8 mouse cellular contexts compared by ENCODE assay signal in the genomic region with DNA sequence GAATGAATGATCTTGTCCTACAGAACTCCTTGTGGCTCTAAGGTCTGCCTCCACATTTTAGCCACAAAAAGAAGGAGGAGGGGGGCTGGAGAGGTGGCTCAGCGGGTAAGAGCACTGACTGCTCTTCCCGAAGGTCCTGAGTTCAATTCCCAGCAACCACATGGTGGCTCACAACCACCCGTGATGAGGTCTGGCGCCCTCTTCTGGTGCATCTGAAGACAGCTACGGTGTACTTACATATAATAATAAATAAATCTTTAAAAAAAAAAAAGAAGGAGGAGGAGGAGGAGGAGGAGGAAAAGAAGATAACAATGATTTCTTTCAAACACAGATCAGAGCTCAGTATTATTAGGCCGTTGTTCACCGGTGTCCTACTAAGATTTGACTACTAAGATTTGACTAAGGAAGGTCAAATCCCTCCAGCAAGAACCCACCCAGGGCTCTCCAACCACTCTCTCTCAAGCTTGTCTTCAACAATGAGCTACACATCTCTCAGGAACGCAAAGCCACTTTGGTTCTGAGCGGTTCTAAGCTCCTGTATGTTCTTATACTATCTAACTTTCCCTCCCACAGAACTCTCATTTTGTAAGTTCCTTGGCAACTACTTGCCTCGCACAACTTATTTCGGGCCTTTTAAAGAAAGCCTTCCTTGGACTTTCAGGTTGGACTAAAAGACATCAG. TPM values are rescaled to one million over a fixed set of nuclear protein-coding genes. Genes with fewer than 3 reads are reported as not detected.
DNase-seq lines count a peak whose midpoint lies in the region; ATAC-seq and TF ChIP-seq lines count a peak whose summit lies in the region.

A gene (plus strand): TSS at position 631 of the 681 bp plus-strand sequence.

- in situ Hi-C loops in ES-E14 (cut with MboI; ENCODE audit: low sequenced_read_pairs in 2 of 2, unreplicated experiment in 2 of 2): no loop called here

- peaks cover 1% of the 10 kb centered on the region; the same call in 1 of the 2 replicates for H3K36me3 ChIP-seq in kidney, embryonic 15.5 days
- no peaks in the 10 kb centered on the region for H3K36me3 ChIP-seq in ES-E14 (ENCODE audit: control insufficient read depth, insufficient read depth, low read length, poor library complexity, severe bottlenecking)
- no peaks in the 10 kb centered on the region for H3K36me3 ChIP-seq in forebrain, embryonic 12.5 days (replicated peaks)
- peaks cover 15% of the 10 kb centered on the region for H3K36me3 ChIP-seq in hindbrain, embryonic 10.5 days
- no peaks in the 10 kb centered on the region; the same call in 1 of the 2 replicates for H3K36me3 ChIP-seq in liver, embryonic 11.5 days (ENCODE audit: control insufficient read depth, insufficient read depth, low read length)
- no peaks in the 10 kb centered on the region for H3K36me3 ChIP-seq in stomach, embryonic 14.5 days (ENCODE audit: control insufficient read depth, insufficient read depth, low read length)

- no peak for ATAC-seq in kidney, embryonic 15.5 days (replicated peaks; ENCODE audit: low FRiP score)
- no peak for ATAC-seq in forebrain, embryonic 12.5 days (ENCODE audit: low FRiP score)
- ATAC-seq in liver, embryonic 11.5 days (replicated peaks; ENCODE audit: low FRiP score): no peak
- ATAC-seq in stomach, embryonic 14.5 days (ENCODE audit: insufficient number of reproducible peaks, insufficient read depth, low FRiP score, low read depth): no peak

- peak within 1 kb of the TSS; percentile 86 for H3K4me2 ChIP-seq in kidney, embryonic 15.5 days
- H3K4me2 ChIP-seq in forebrain, embryonic 12.5 days: peak within 1 kb of the TSS; percentile 76
- peak within 1 kb of the TSS; percentile 84 for H3K4me2 ChIP-seq in liver, embryonic 11.5 days
- H3K4me2 ChIP-seq in stomach, embryonic 14.5 days (replicated peaks; ENCODE audit: low read depth, low read length): peak within 1 kb of the TSS; percentile 85

- WGBS in kidney, embryonic 15.5 days: 48% methylated on average over 11 of the region's 11 CpGs
- 56% methylated on average over 11 of the region's 11 CpGs for WGBS in forebrain, embryonic 12.5 days
- 51% methylated on average over 11 of the region's 11 CpGs for WGBS in hindbrain, embryonic 10.5 days
- 57% methylated on average over 11 of the region's 11 CpGs for WGBS in liver, embryonic 11.5 days
- WGBS in stomach, embryonic 14.5 days: 55% methylated on average over 11 of the region's 11 CpGs

- no peaks in the 10 kb centered on the region for H3K9me3 ChIP-seq in kidney, embryonic 15.5 days (replicated peaks)
- H3K9me3 ChIP-seq in ES-E14 (ENCODE audit: control insufficient read depth, insufficient read depth, low read depth, low read length): no peaks in the 10 kb centered on the region
- H3K9me3 ChIP-seq in forebrain, embryonic 12.5 days: no peaks in the 10 kb centered on the region
- no peaks in the 10 kb centered on the region for H3K9me3 ChIP-seq in hindbrain, embryonic 10.5 days
- no peaks in the 10 kb centered on the region for H3K9me3 ChIP-seq in liver, embryonic 11.5 days (ENCODE audit: control insufficient read depth, low read length)
- H3K9me3 ChIP-seq in stomach, embryonic 14.5 days (ENCODE audit: control insufficient read depth, low read depth, low read length): no peaks in the 10 kb centered on the region

- H3K27ac ChIP-seq in kidney, embryonic 15.5 days: peak within 1 kb of the TSS; percentile 94
- peak within 1 kb of the TSS; percentile 73; the same call in 1 of the 2 replicates for H3K27ac ChIP-seq in ES-E14 (ENCODE audit: insufficient read depth, low read depth, low read length, poor library complexity, severe bottlenecking)
- peak within 1 kb of the TSS; percentile 86 for H3K27ac ChIP-seq in forebrain, embryonic 12.5 days
- H3K27ac ChIP-seq in hindbrain, embryonic 10.5 days: peak within 1 kb of the TSS; percentile 93
- H3K27ac ChIP-seq in liver, embryonic 11.5 days (ENCODE audit: low read depth, low read length): peak within 1 kb of the TSS; percentile 82
- H3K27ac ChIP-seq in stomach, embryonic 14.5 days (ENCODE audit: low read length): peak within 1 kb of the TSS; percentile 89

- peak within 1 kb of the TSS; percentile 90 for H3K9ac ChIP-seq in kidney, embryonic 15.5 days
- peak within 1 kb of the TSS; percentile 92 for H3K9ac ChIP-seq in ES-E14 (ENCODE audit: insufficient read depth, low read depth, low read length, poor library complexity, severe bottlenecking)
- peak within 1 kb of the TSS; percentile 74 for H3K9ac ChIP-seq in forebrain, embryonic 12.5 days
- peak within 1 kb of the TSS; percentile 84 for H3K9ac ChIP-seq in liver, embryonic 11.5 days (ENCODE audit: low read depth, low read length)
- peak within 1 kb of the TSS; percentile 90 for H3K9ac ChIP-seq in stomach, embryonic 14.5 days (replicated peaks; ENCODE audit: low read depth, low read length)

- peaks cover 23% of the 10 kb centered on the region for H3K4me1 ChIP-seq in kidney, embryonic 15.5 days
- H3K4me1 ChIP-seq in ES-E14 (ENCODE audit: control insufficient read depth in 2 of 2, insufficient read depth in 2 of 2, low read length in 2 of 2, poor library complexity in 1 of 2): peaks cover 0 to 3% of the 10 kb centered on the region in 2 experiments; a peak in 1 of 4 replicates
- H3K4me1 ChIP-seq in forebrain, embryonic 12.5 days: peaks cover 19% of the 10 kb centered on the region
- H3K4me1 ChIP-seq in hindbrain, embryonic 10.5 days (replicated peaks): peaks cover 17% of the 10 kb centered on the region
- peaks cover 9% of the 10 kb centered on the region; the same call in 1 of the 2 replicates for H3K4me1 ChIP-seq in liver, embryonic 11.5 days (replicated peaks; ENCODE audit: control insufficient read depth, insufficient read depth, low read length)
- peaks cover 12% of the 10 kb centered on the region; the same call in 1 of the 2 replicates for H3K4me1 ChIP-seq in stomach, embryonic 14.5 days (ENCODE audit: control insufficient read depth, insufficient read depth, low read length)

- peak within 1 kb of the TSS; percentile 91 for H3K4me3 ChIP-seq in kidney, embryonic 15.5 days (replicated peaks)
- peak within 1 kb of the TSS; percentile 93 to 94 for H3K4me3 ChIP-seq in ES-E14 (ENCODE audit: insufficient read depth in 1 of 2, low read depth in 1 of 2, low read length in 2 of 2, poor library complexity in 1 of 2, severe bottlenecking in 1 of 2)
- H3K4me3 ChIP-seq in forebrain, embryonic 12.5 days (replicated peaks): peak within 1 kb of the TSS; percentile 80
- H3K4me3 ChIP-seq in hindbrain, embryonic 10.5 days: peak within 1 kb of the TSS; percentile 85
- H3K4me3 ChIP-seq in liver, embryonic 11.5 days (ENCODE audit: low read depth, low read length): peak within 1 kb of the TSS; percentile 83
- H3K4me3 ChIP-seq in stomach, embryonic 14.5 days (ENCODE audit: low read depth, low read length): peak within 1 kb of the TSS; percentile 82

- H3K27me3 ChIP-seq in kidney, embryonic 15.5 days: no peaks in the 10 kb centered on the region
- H3K27me3 ChIP-seq in forebrain, embryonic 12.5 days: no peaks in the 10 kb centered on the region
- H3K27me3 ChIP-seq in hindbrain, embryonic 10.5 days (ENCODE audit: insufficient read depth, poor library complexity, severe bottlenecking): no peaks in the 10 kb centered on the region
- no peaks in the 10 kb centered on the region for H3K27me3 ChIP-seq in liver, embryonic 11.5 days (replicated peaks; ENCODE audit: control insufficient read depth, insufficient read depth, low read length)
- no peaks in the 10 kb centered on the region for H3K27me3 ChIP-seq in stomach, embryonic 14.5 days (ENCODE audit: control insufficient read depth, insufficient read depth, low read length)

- no peak for DNase-seq in kidney, adult 8-10 months
- DNase-seq in ES-E14 (ENCODE audit: low read depth, low spot score): no peak
- no peak for DNase-seq in hindbrain, embryonic 10.5 days (ENCODE audit: low spot score)
- DNase-seq in liver, embryonic 11.5 days (ENCODE audit: low spot score): no peak
- DNase-seq in frontal cortex, postnatal 25 days (ENCODE audit: low spot score in 2 of 2): no peak

TF ChIP-seq in ES-E14, 5 proteins besides CTCF, POLR2A, EP300 and RAD21:
- TF ChIP-seq ZC3H11A (IDR thresholded peaks at IDR 0.05; ENCODE audit: borderline replicate concordance, low read depth, low read length): no peak
TF ChIP-seq in ES-E14: peak in this region for 0.

RNA-seq across cellular contexts. Expression of the gene that starts here (rescaled TPM):
- polyA plus RNA-seq in kidney, embryonic 15.5 days (2015; fragmentation: Nextera tagmentation; extraction: Ambion mirVana): 112 and 115 TPM in 2 replicates
- total RNA-seq in ES-E14 (2012; rRNA removed): 49.6 and 57.5 TPM in 2 replicates
- 124 and 130 TPM in 2 replicates for polyA plus RNA-seq in forebrain, embryonic 12.5 days (2016; fragmentation: Nextera tagmentation; extraction: Ambion mirVana)
- 122 and 139 TPM in 2 replicates for polyA plus RNA-seq in hindbrain, embryonic 10.5 days (2016; fragmentation: Nextera tagmentation; extraction: Ambion mirVana)
- 110 and 117 TPM in 2 replicates for polyA plus RNA-seq in liver, embryonic 11.5 days (2014; fragmentation: Nextera tagmentation; extraction: Ambion mirVana)
- 105 and 112 TPM in 2 replicates for polyA plus RNA-seq in stomach, embryonic 14.5 days (2014; fragmentation: Nextera tagmentation; extraction: Ambion mirVana)
